Mouse (Mus musculus) spleen, adult 2 months (tissue): ENCODE results near the gene Usp22. TPM values are rescaled to one million over a fixed set of nuclear protein-coding genes. Genes with fewer than 3 reads are reported as not detected.
"Not testable (repeated sequence)": the region's sequence is repeated elsewhere in the genome, so short reads cannot be mapped to it uniquely, and the experiment has no call there.

Experiments
- DNase-seq, 2 experiments: peaks; one replicate each; pipeline versions ENCODE4 v3.0.0 to v3.0.0-alpha.2; 2012 to 2021; ENCODE audit warnings: low spot score in 2 of 2, low read depth in 1 of 2
- H3K27ac ChIP-seq: fragments of 200-500 bp; 2 replicates; pipeline ENCODE4 v1.5.1; 2012; ENCODE audit warnings: low read length, inconsistent platforms; ENCODE audit not compliant: insufficient read depth
- H3K27me3 ChIP-seq: fragments of 200-500 bp; 2 replicates; pipeline ENCODE4 v1.6.1; 2012; ENCODE audit warnings: mild to moderate bottlenecking, moderate library complexity, low read length, inconsistent platforms; ENCODE audit not compliant: control insufficient read depth, insufficient read depth
- H3K36me3 ChIP-seq: fragments of 200-500 bp; 2 replicates; pipeline ENCODE4 v1.6.1; 2012; ENCODE audit warnings: mild to moderate bottlenecking, low read length, inconsistent platforms; ENCODE audit not compliant: control insufficient read depth, insufficient read depth
- H3K4me1 ChIP-seq: fragments of 200-500 bp; 2 replicates; pipeline ENCODE4 v1.6.1; 2011; ENCODE audit warnings: inconsistent platforms; ENCODE audit not compliant: control insufficient read depth, insufficient read depth, insufficient read length
- H3K4me3 ChIP-seq: fragments of 200-500 bp; 2 replicates; pipeline ENCODE4 v1.5.1; 2011; ENCODE audit warnings: mild to moderate bottlenecking, inconsistent platforms; ENCODE audit not compliant: insufficient read depth, insufficient read length; ENCODE audit errors: extremely low read depth
- CTCF ChIP-seq: fragments of 200-500 bp; IDR thresholded peaks from 2 replicates; pipeline ENCODE4 v1.5.1; 2011; ENCODE audit warnings: mild to moderate bottlenecking, inconsistent platforms; ENCODE audit not compliant: insufficient read depth, insufficient read length, insufficient replicate concordance; ENCODE audit errors: extremely low read depth
- POLR2A ChIP-seq: fragments of 200-500 bp; IDR thresholded peaks from 2 replicates; pipeline ENCODE4 v1.6.1; 2011; ENCODE audit warnings: low read depth, low read length, inconsistent platforms
- WGBS: fragments of 180-500 bp; shearing (Covaris S2); methylation state at CpG from one replicate; pipeline ENCODE4 v1.1.7; 2018; 5-methylcytosine and 5-hydroxymethylcytosine counted together
- polyA plus RNA-seq: library from polyadenylated mRNA; depleted of rRNA; stranded (reverse); fragments of >200 nt; gene quantifications from 2 replicates; pipeline ENCODE4 v1.2.3, GENCODE M21; 2012

The Usp22 gene
- polyA plus RNA-seq, 1 experiment, result 17.5 TPM

GRCm38 (mm10) chr11:61145551-61145950 lies 29.3 kb downstream of the Usp22 start:
- 91% methylated on average over 8 of the region's 8 CpGs for WGBS
- no peak overlapping the region for H3K27ac ChIP-seq
- peaks cover 7% of the 10 kb centered on the region; the same call in 1 of the 2 replicates for H3K4me1 ChIP-seq
- H3K27me3 ChIP-seq, result no peaks in the 10 kb centered on the region
- peaks cover 7% of the 10 kb centered on the region for H3K36me3 ChIP-seq
- no peak for DNase-seq
- TF ChIP-seq CTCF, result no peak
- no peak for TF ChIP-seq POLR2A
- H3K4me3 ChIP-seq, result no peak overlapping the region

DNA sequence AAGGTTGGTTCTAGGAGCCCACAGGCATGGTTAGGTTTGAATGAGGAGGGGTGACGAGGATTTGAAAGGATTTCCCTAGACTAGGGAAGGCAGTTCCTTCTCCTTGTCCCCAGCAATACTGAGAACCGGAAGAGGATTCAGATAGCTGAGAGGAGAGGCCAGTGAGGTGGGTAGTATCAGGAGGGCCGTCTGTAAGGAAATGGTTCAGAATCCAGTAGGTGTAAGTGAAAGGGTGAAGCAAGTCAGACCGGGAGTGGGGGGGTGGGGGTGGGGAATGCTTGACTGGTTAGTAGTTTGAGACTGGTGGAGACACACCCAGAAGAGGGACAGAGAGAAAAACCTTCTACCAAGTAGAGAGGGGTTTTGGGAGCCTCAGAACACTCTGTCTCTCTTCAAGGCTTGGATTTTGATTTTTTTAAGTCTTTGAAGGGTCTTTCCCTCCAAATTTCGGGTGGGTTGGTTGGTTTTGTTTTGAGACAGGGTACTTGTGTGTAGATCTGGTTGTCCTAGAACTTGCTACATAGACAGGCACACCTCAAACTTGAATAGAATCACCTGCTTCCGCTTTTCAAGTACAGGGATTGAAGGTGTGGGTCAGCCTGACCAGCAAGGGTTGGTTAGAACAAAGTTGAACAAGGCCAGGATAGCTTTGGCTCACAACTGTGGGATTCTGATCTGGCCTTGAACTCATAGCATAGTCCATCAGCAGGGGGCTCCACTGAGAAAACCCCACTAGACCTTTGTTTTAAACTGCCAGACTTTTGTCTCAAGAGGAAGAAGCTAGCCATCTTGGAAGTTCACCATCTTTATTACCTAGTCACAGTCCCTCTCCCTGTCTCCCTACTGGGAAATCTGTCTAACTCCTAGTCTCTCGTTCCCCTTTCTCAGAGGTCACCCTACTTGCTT lies 31.0 kb downstream of the Usp22 start:
- TF ChIP-seq POLR2A (no peak), CTCF (peak; percentile 7; the same call in 1 of the 2 replicates)
- Histone ChIP-seq H3K36me3 (peaks cover 7% of the 10 kb centered on the region), H3K27me3 (no peaks in the 10 kb centered on the region), H3K27ac (peak overlapping the region; percentile 81), H3K4me3 (peak overlapping the region; percentile 73), H3K4me1 (peaks cover 7% of the 10 kb centered on the region; the same call in 1 of the 2 replicates)
- 33% methylated on average over 7 of the region's 7 CpGs for WGBS
- peak; percentile 42 to 62 for DNase-seq

GRCm38 (mm10) chr11:61142941-61143530 lies 31.8 kb downstream of the Usp22 start:
- H3K4me1 ChIP-seq, result peaks cover 7% of the 10 kb centered on the region; the same call in 1 of the 2 replicates
- TF ChIP-seq CTCF, result no peak
- TF ChIP-seq POLR2A, result no peak
- no peaks in the 10 kb centered on the region for H3K27me3 ChIP-seq
- peak overlapping the region; percentile 81 for H3K27ac ChIP-seq
- no peak for DNase-seq
- H3K36me3 ChIP-seq, result peaks cover 7% of the 10 kb centered on the region
- WGBS, result 12% methylated on average over 6 of the region's 6 CpGs
- H3K4me3 ChIP-seq, result peak overlapping the region; percentile 73

DNA sequence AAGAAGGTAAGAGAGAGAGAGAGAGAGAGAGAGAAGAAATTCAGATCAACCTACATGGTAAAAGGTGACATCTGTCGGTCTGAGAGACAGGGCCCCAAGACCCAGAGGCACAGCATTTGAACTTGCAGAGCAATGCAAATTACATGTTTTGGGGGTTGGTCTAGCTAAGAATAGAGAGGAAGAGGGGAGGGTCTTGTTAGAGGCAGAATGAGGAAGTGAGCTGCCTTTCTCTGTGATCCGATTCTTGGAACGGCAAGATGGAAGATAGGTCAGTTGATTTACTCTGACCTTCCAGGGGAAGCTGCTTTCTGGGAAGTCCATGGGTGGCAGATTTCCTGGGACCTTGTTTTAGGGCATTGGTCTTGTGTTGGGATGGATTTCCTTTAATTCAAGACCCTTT lies 32.6 kb downstream of the Usp22 start:
- Histone ChIP-seq H3K4me3 (peak overlapping the region; percentile 73), H3K4me1 (peaks cover 7% of the 10 kb centered on the region; the same call in 1 of the 2 replicates), H3K27ac (peak overlapping the region; percentile 81), H3K36me3 (peaks cover 7% of the 10 kb centered on the region), H3K27me3 (no peaks in the 10 kb centered on the region)
- 3% methylated on average over 3 of the region's 3 CpGs for WGBS
- TF ChIP-seq CTCF (no peak), POLR2A (peak; percentile 66; the same call in 1 of the 2 replicates)
- peak; percentile 62 to 76 for DNase-seq

DNA sequence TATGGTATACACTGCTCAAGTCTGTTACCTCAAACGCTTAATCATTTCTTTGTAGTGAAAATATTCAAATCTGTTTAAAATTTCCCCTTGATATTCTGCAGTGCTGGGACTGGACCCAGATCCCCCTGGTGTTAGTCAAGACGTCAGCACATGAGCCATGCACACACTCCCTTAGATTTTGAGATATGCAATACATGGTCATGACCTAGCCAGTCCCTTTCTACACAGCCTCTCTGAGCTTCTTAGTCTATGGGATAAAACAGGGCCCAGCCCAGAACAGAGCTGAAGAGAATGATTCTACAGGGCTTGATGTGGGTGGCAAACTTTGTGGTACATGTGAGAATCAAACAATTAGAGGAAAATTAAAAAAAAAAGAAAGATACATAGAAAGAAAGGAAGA lies 33.2 kb downstream of the Usp22 start:
- H3K36me3 ChIP-seq, result peaks cover 1% of the 10 kb centered on the region; the same call in 1 of the 2 replicates
- peaks cover 7% of the 10 kb centered on the region; the same call in 1 of the 2 replicates for H3K4me1 ChIP-seq
- peak overlapping the region; percentile 43; the same call in 1 of the 2 replicates for H3K27ac ChIP-seq
- WGBS, result 45% methylated on average over 2 of the region's 2 CpGs
- no peak overlapping the region for H3K4me3 ChIP-seq
- TF ChIP-seq POLR2A, result no peak
- TF ChIP-seq CTCF, result no peak
- DNase-seq, result no peak
- H3K27me3 ChIP-seq, result no peaks in the 10 kb centered on the region

DNA sequence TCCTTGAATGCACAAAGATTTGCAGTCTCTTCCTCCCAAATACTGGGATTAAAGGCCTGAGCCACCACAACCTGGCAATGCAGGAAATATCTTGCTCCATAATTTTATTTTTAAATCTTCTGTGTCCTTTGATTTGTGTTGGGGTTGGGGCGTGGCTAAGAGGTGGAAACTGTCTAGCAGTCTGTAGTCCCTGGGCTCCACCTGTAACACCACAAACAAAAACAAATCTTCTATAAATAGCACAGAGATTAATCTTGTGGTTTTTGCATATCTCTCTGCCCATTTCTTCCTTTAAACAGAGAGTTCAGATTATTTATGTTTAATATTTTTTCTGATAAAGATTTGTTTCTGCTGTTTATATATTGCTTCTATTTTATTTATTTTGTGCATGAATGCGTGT lies 41.9 kb downstream of the Usp22 start:
- 59% methylated on average over 2 of the region's 2 CpGs for WGBS
- TF ChIP-seq CTCF (no peak), POLR2A (no peak)
- no peaks in the 10 kb centered on the region for H3K4me1 ChIP-seq
- no peaks in the 10 kb centered on the region for H3K36me3 ChIP-seq
- H3K4me3 ChIP-seq, result no peak overlapping the region
- no peak for DNase-seq
- no peak overlapping the region for H3K27ac ChIP-seq
- no peaks in the 10 kb centered on the region for H3K27me3 ChIP-seq

- not testable (repeated sequence) for H3K27ac ChIP-seq, DNase-seq, H3K27me3 ChIP-seq, H3K36me3 ChIP-seq, H3K4me1 ChIP-seq, H3K4me3 ChIP-seq
- 90% methylated on average over 4 of the region's 4 CpGs for WGBS
Observed at GRCm38 (mm10) chr11:61130646-61131045, 44.2 kb downstream of the Usp22 start.
